Mouse (Mus musculus): Measurements from ENCODE around the gene Hic2.

- TF ChIP-seq POLR2A (IDR thresholded peaks at IDR 0.05; ENCODE audit: low read depth, low read length) = no peak
- no peak for TF ChIP-seq CTCF (IDR thresholded peaks at IDR 0.05; ENCODE audit: extremely low read depth, insufficient read length, insufficient replicate concordance, low read depth, low read length)
These were observed 13.1 kb upstream of the Hic2 start for GRCm38 (mm10) chr16:17220127-17220733.
